Mouse (Mus musculus): ENCODE results near the gene Nceh1. TPM values are rescaled to one million over a fixed set of nuclear protein-coding genes. Genes with fewer than 3 reads are reported as not detected.

Nceh1 gene
- total and polyA plus RNA-seq, 3 experiments: 8.5 to 11.8 (median 9.2) TPM

DNA sequence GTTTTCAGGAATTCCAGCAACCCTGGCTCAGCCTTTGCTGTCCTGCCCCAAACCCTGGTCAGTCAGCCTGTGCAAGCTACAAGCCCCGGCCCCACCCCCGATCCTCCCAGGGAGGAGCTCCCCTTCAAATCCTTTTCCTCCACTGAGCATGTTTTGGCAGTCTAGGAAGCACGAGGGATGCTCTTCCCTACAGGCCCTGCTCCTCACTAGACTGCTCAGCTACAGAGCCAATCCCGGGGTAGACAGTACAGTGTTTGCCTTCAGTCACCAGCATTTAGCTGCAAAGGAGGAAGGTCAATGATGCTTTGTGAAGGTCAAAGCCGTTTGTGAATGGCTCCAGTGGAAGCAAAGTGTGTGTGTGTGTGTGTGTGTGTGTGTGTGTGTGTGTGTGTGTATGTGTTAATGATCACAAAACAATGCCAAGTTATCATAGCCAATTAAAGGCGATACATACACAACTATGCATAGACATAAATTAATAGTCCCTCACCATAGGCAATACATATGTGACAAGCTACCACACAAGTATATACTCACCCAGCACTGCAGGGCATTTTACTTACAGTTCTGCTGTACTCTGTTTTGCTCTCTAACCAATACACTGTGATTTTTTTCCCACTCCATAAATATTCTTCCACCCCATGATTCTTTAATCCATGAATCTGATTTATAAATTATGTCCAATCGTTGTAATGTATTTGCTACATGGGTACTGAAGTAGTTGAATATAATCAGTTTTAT, 111.0 kb downstream of the Nceh1 start:
- in situ Hi-C loops (cut with MboI; ENCODE audit: low pct_ligation_motif_present, low pct_unique_long_range_greater_than_20kb, low sequenced_read_pairs): no loop called here
- Histone ChIP-seq H3K9me3 (replicated peaks; ENCODE audit: low read length) (no peaks in the 10 kb centered on the region), H3K27me3 (replicated peaks) (no peaks in the 10 kb centered on the region), H3K9ac (ENCODE audit: insufficient read depth, low read depth) (no peak overlapping the region), H3K79me2 (replicated peaks; ENCODE audit: control insufficient read depth, extremely low read depth, insufficient read depth, poor library complexity, severe bottlenecking) (no peaks in the 10 kb centered on the region), H3K4me2 (ENCODE audit: insufficient read depth, low read depth, poor library complexity, severe bottlenecking) (no peak overlapping the region), H3K4me1 (ENCODE audit: control insufficient read depth in 1 of 2, insufficient read depth in 2 of 2) (no peaks in the 10 kb centered on the region), H3K27ac (ENCODE audit: insufficient read depth, low read depth) (no peak overlapping the region), H3K36me3 (replicated peaks in 1 of 2; ENCODE audit: control insufficient read depth in 1 of 2, insufficient read depth in 1 of 2, low read length in 1 of 2) (no peaks in the 10 kb centered on the region), H3K4me3 (replicated peaks in 1 of 3; ENCODE audit: low read depth in 2 of 3, low read length in 2 of 3, poor library complexity in 1 of 3) (no peak overlapping the region)
- dilution Hi-C loops (cut with MboI; ENCODE audit: extremely low pct_ligation_motif_present, extremely low pct_unique_long_range_greater_than_20kb, low sequenced_read_pairs): no loop called here
- no peak for TF ChIP-seq ZC3H11A (IDR thresholded peaks at IDR 0.05; ENCODE audit: low read depth, low read length)
- no peak for TF ChIP-seq MEF2A (IDR thresholded peaks at IDR 0.05; ENCODE audit: borderline replicate concordance, low read depth, low read length)
- TF ChIP-seq USF1 (IDR thresholded peaks at IDR 0.05; ENCODE audit: low read depth, low read length): no peak
- no peak for TF ChIP-seq RAD21 (IDR thresholded peaks at IDR 0.05; ENCODE audit: low read depth, low read length)
- TF ChIP-seq MAZ (IDR thresholded peaks at IDR 0.05; ENCODE audit: low read depth, low read length): no peak
- TF ChIP-seq EP300 (IDR thresholded peaks at IDR 0.05; ENCODE audit: low read length): no peak
- TF ChIP-seq PAX5 (IDR thresholded peaks at IDR 0.05; ENCODE audit: low read length): no peak
- no peak for TF ChIP-seq ETS1 (conservative IDR thresholded peaks at IDR 0.05; ENCODE audit: low read depth, low read length)
- no peak for TF ChIP-seq SMC3 (IDR thresholded peaks at IDR 0.05; ENCODE audit: low read depth, low read length)
- no peak for TF ChIP-seq ZMIZ1 (IDR thresholded peaks at IDR 0.05; ENCODE audit: low read depth, low read length)
- TF ChIP-seq KAT2A (IDR thresholded peaks at IDR 0.05; ENCODE audit: insufficient replicate concordance, low read length): no peak
- no peak for TF ChIP-seq UBTF (IDR thresholded peaks at IDR 0.05; ENCODE audit: low read depth, low read length)
- DNase-seq (ENCODE audit: extremely low read depth): no peak

DNA sequence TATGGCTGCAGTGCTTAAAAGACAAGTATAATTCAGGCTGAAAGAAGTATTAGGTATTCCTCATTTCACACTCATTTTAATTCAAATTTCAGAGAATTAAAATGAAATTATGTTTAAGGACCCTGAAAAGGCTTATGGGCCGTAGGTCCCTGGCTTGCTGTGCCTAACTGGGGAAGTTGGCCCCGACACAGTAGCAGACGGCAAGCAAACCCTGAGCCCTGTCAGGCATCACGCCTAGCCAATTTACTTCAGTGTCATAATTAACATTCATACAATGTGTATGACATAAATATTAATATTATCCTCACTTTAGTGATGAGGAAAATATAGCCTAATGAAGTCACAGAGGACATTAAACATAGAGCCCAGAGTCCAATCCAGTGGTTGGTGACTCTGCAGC, 117.7 kb downstream of the Nceh1 start:
- Histone ChIP-seq H3K4me3 (replicated peaks in 1 of 3; ENCODE audit: low read depth in 2 of 3, low read length in 2 of 3, poor library complexity in 1 of 3) (no peak overlapping the region), H3K27me3 (replicated peaks) (no peaks in the 10 kb centered on the region), H3K9me3 (replicated peaks; ENCODE audit: low read length) (no peaks in the 10 kb centered on the region), H3K79me2 (replicated peaks; ENCODE audit: control insufficient read depth, extremely low read depth, insufficient read depth, poor library complexity, severe bottlenecking) (no peaks in the 10 kb centered on the region), H3K4me1 (ENCODE audit: control insufficient read depth in 1 of 2, insufficient read depth in 2 of 2) (no peaks in the 10 kb centered on the region; a peak in 1 of 4 replicates), H3K36me3 (replicated peaks in 1 of 2; ENCODE audit: control insufficient read depth in 1 of 2, insufficient read depth in 1 of 2, low read length in 1 of 2) (no peaks in the 10 kb centered on the region), H3K4me2 (ENCODE audit: insufficient read depth, low read depth, poor library complexity, severe bottlenecking) (no peak overlapping the region), H3K9ac (ENCODE audit: insufficient read depth, low read depth) (no peak overlapping the region), H3K27ac (ENCODE audit: insufficient read depth, low read depth) (no peak overlapping the region)
- DNase-seq (ENCODE audit: extremely low read depth): no peak
- dilution Hi-C loops (cut with MboI; ENCODE audit: extremely low pct_ligation_motif_present, extremely low pct_unique_long_range_greater_than_20kb, low sequenced_read_pairs) (no loop called here), in situ Hi-C loops (cut with MboI; ENCODE audit: low pct_ligation_motif_present, low pct_unique_long_range_greater_than_20kb, low sequenced_read_pairs) (no loop called here)
- TF ChIP-seq RCOR1 (conservative IDR thresholded peaks at IDR 0.05; ENCODE audit: low read depth, low read length) (no peak), POLR2AphosphoS2 (IDR thresholded peaks at IDR 0.05; ENCODE audit: low read depth, low read length) (no peak), ZKSCAN1 (IDR thresholded peaks at IDR 0.05; ENCODE audit: borderline replicate concordance, low read depth, low read length) (no peak), TBP (conservative IDR thresholded peaks at IDR 0.05; ENCODE audit: low read depth, low read length) (no peak), MAFK (IDR thresholded peaks at IDR 0.05; ENCODE audit: insufficient replicate concordance, low read length) (no peak), ZMIZ1 (IDR thresholded peaks at IDR 0.05; ENCODE audit: low read depth, low read length) (no peak), TCF12 (IDR thresholded peaks at IDR 0.05; ENCODE audit: low read depth, low read length) (no peak), CHD1 (IDR thresholded peaks at IDR 0.05; ENCODE audit: low read depth, low read length) (no peak), SIN3A (IDR thresholded peaks at IDR 0.05; ENCODE audit: low read length) (no peak), RAD21 (IDR thresholded peaks at IDR 0.05; ENCODE audit: low read depth, low read length) (no peak)
